Mouse (Mus musculus): ENCODE measurements around the gene Foxp1. TPM values are rescaled to one million over a fixed set of nuclear protein-coding genes. Genes with fewer than 3 reads are reported as not detected.
A peak's percentile ranks its signal among the peaks of the same experiment; 100 is the strongest.

Foxp1 gene
- total and polyA plus RNA-seq, 3 experiments: 16.1 to 42.0 TPM; not detected in 1

GRCm38 (mm10) chr6:99028161-99028988, 494.1 kb downstream of the Foxp1 start (continued):
- TF ChIP-seq GATA1 (IDR thresholded peaks at IDR 0.05; ENCODE audit: low read depth, low read length) (no peak), MYC (IDR thresholded peaks at IDR 0.05; ENCODE audit: low read depth, low read length) (peak; percentile 89), HCFC1 (IDR thresholded peaks at IDR 0.05; ENCODE audit: low read depth, low read length) (0 out of 2 replicates have a peak, but pooled peaks have one; percentile 23), ETS1 (IDR thresholded peaks at IDR 0.05; ENCODE audit: low read depth, low read length) (no peak), KAT2A (conservative IDR thresholded peaks at IDR 0.05; ENCODE audit: low read depth, low read length) (no peak), GABPA (IDR thresholded peaks at IDR 0.05; ENCODE audit: low read depth, low read length) (no peak), MEF2A (IDR thresholded peaks at IDR 0.05; ENCODE audit: extremely low read depth, insufficient replicate concordance, low read depth, low read length, poor library complexity, severe bottlenecking) (no peak), SIN3A (IDR thresholded peaks at IDR 0.05; ENCODE audit: low read length) (no peak), MXI1 (IDR thresholded peaks at IDR 0.05; ENCODE audit: low read depth, low read length) (peak; percentile 68; the same call in 1 of the 2 replicates)

DNA sequence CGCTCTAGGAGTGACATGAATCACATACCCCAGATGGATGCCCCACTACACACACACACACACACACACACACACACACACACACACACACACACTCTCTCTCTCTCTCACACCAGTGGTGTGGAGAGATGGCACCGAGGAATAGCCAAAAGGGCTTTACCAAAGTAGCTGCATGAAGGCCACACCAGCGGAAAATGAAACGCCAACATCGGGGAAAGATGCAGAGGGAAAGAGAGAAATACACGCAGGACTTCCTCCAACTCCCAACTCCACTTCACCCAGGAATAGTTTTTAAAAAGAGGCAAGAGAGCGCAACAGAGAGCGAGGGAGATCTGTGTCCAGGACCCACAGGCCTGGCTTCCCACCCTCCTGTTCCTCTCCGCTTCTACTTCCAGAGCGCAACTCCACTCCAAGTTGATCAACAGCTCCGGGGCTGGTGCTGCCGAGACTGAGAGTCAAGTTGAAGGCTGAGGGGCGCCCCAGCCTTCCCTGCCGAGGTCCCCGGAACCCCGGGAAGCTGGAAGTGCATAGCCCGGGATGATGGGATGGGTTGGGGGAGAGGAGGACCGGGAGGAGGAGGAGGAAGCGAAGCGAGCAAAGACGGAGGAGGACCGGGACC, 494.9 kb downstream of the Foxp1 start:
- peaks cover 0 to 11% of the 10 kb centered on the region in 2 experiments for H3K4me1 ChIP-seq (ENCODE audit: control insufficient read depth in 1 of 2, insufficient read depth in 2 of 2, low read length in 2 of 2)
- H3K79me2 ChIP-seq (ENCODE audit: control insufficient read depth, insufficient read depth, low read length, poor library complexity): peaks cover 17% of the 10 kb centered on the region
- peak overlapping the region; percentile 70 to 79 for H3K4me3 ChIP-seq (ENCODE audit: control insufficient read depth in 1 of 2, insufficient read depth in 1 of 2, low read depth in 2 of 2, low read length in 2 of 2)
- no peaks in the 10 kb centered on the region for H3K9me3 ChIP-seq (replicated peaks; ENCODE audit: insufficient read depth, low read length)
- peak overlapping the region; percentile 93 for H3K9ac ChIP-seq (ENCODE audit: control insufficient read depth, low read depth, low read length, poor library complexity, severe bottlenecking)
- peak overlapping the region; percentile 70 for H3K27ac ChIP-seq (ENCODE audit: control insufficient read depth, low read depth, low read length)
- no peaks in the 10 kb centered on the region for H3K27me3 ChIP-seq (ENCODE audit: control insufficient read depth in 1 of 2, insufficient read depth in 2 of 2, low read length in 2 of 2)
- TF ChIP-seq USF2 (IDR thresholded peaks at IDR 0.05; ENCODE audit: borderline replicate concordance in 1 of 2, insufficient read depth in 1 of 2, low read depth in 1 of 2, low read length in 2 of 2): no peak
- no peak for TF ChIP-seq ZNF384 (IDR thresholded peaks at IDR 0.05; ENCODE audit: low read depth, low read length)
- no peak for TF ChIP-seq USF1 (IDR thresholded peaks at IDR 0.05; ENCODE audit: low read depth, low read length)
- no peak for TF ChIP-seq ZKSCAN1 (IDR thresholded peaks at IDR 0.05; ENCODE audit: low read depth, low read length)
- no peak for TF ChIP-seq HCFC1 (IDR thresholded peaks at IDR 0.05; ENCODE audit: low read depth, low read length)
- no peak for TF ChIP-seq CHD2 (IDR thresholded peaks at IDR 0.05; ENCODE audit: low read length)
- TF ChIP-seq POLR2AphosphoS5 (IDR thresholded peaks at IDR 0.05; ENCODE audit: borderline replicate concordance, low read depth, low read length): no peak
- 0 out of 2 replicates have a peak, but pooled peaks have one; percentile 30 for TF ChIP-seq SIN3A (IDR thresholded peaks at IDR 0.05; ENCODE audit: low read length)
- DNase-seq (ENCODE audit: low read depth, low spot score): peak; percentile 75
- peaks cover 0 to 25% of the 10 kb centered on the region in 2 experiments; a peak in 2 of 4 replicates for H3K36me3 ChIP-seq (ENCODE audit: control insufficient read depth in 1 of 2, insufficient read depth in 2 of 2, low read length in 2 of 2)

Measured in MEL (cell line).